Mouse (Mus musculus): Measurements from ENCODE around the gene Pacsin1. TPM values are rescaled to one million over a fixed set of nuclear protein-coding genes. Genes with fewer than 3 reads are reported as not detected.

Pacsin1 gene
- polyA plus RNA-seq, 1 experiment from 2014 or later = 6.1 TPM

GRCm38 (mm10) chr17:27656011-27656399 lies 696 bp downstream of the Pacsin1 start:
- Histone ChIP-seq H3K27me3 (replicated peaks; ENCODE audit: control insufficient read depth, insufficient read depth, low read length) (peaks cover 17% of the 10 kb centered on the region), H3K4me2 (ENCODE audit: low read depth, low read length) (peak overlapping the region; percentile 97), H3K27ac (replicated peaks; ENCODE audit: low read depth, low read length) (no peak overlapping the region), H3K36me3 (ENCODE audit: control insufficient read depth, insufficient read depth, low read length) (no peaks in the 10 kb centered on the region), H3K9ac (ENCODE audit: low read depth, low read length) (peak overlapping the region; percentile 58; the same call in 1 of the 2 replicates), H3K4me1 (ENCODE audit: control insufficient read depth, insufficient read depth, low read length) (peaks cover 13% of the 10 kb centered on the region), H3K9me3 (ENCODE audit: control insufficient read depth, low read length) (no peaks in the 10 kb centered on the region), H3K4me3 (ENCODE audit: low read depth, low read length) (peak overlapping the region; percentile 51)
- ATAC-seq (ENCODE audit: low read depth) (peak; percentile 62), DNase-seq (ENCODE audit: low spot score) (peak; percentile 64)
- 3% methylated on average over 9 of the region's 14 CpGs for WGBS

DNA sequence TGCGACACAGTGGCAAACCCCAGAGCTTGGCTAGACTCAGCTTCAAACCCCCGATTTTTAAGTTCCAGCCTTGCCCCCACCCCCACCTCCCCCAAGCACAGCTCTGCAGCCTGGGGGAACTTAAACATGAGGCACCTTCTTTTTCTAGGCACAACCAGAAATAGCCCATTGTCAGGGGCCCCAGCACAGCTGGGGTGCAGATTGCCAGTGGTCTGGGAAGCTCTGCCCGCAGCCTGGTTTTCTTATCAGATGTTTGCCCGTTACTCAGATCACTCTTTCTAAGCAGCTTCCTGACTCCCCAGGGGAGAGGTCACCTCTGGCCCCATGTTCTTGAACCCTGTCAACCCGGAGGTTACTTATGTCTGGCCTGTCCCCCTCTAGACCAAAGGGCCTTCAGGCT lies 1.1 kb downstream of the Pacsin1 start:
- peak overlapping the region; percentile 51 for H3K4me3 ChIP-seq (ENCODE audit: low read depth, low read length)
- no peaks in the 10 kb centered on the region for H3K36me3 ChIP-seq (ENCODE audit: control insufficient read depth, insufficient read depth, low read length)
- ATAC-seq (ENCODE audit: low read depth) (no peak), DNase-seq (ENCODE audit: low spot score) (no peak)
- no peak overlapping the region for H3K27ac ChIP-seq (replicated peaks; ENCODE audit: low read depth, low read length)
- H3K4me2 ChIP-seq (ENCODE audit: low read depth, low read length) = peak overlapping the region; percentile 97
- H3K4me1 ChIP-seq (ENCODE audit: control insufficient read depth, insufficient read depth, low read length) = peaks cover 13% of the 10 kb centered on the region
- 10% methylated on average over 5 of the region's 5 CpGs for WGBS
- no peak overlapping the region for H3K9ac ChIP-seq (ENCODE audit: low read depth, low read length)
- H3K9me3 ChIP-seq (ENCODE audit: control insufficient read depth, low read length) = no peaks in the 10 kb centered on the region
- H3K27me3 ChIP-seq (replicated peaks; ENCODE audit: control insufficient read depth, insufficient read depth, low read length) = peaks cover 17% of the 10 kb centered on the region

DNA sequence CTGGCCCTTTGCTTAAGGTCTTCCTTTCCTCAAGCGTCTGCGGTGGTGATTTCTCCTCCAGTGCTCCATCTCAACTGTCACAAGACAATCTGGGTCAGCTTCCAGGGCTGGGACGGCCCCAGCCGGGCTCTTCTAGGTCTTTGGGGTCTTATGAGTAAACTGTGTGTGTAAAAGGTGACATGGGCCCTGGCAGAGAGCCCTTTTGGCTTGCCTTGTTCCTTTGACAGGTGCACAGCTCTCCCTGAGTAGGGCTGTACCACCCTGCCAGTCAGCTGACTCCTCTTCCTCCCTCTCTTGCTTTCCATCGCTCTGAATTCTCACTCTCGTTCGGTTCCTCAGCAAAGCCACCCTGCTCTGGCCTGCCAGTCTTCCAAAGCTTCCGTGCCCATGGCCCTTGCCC lies 1.8 kb downstream of the Pacsin1 start:
- H3K4me1 ChIP-seq (ENCODE audit: control insufficient read depth, insufficient read depth, low read length) = peaks cover 13% of the 10 kb centered on the region
- peaks cover 17% of the 10 kb centered on the region for H3K27me3 ChIP-seq (replicated peaks; ENCODE audit: control insufficient read depth, insufficient read depth, low read length)
- H3K9ac ChIP-seq (ENCODE audit: low read depth, low read length) = no peak overlapping the region
- 75% methylated on average over 8 of the region's 8 CpGs for WGBS
- no peak overlapping the region for H3K27ac ChIP-seq (replicated peaks; ENCODE audit: low read depth, low read length)
- no peak overlapping the region for H3K4me2 ChIP-seq (ENCODE audit: low read depth, low read length)
- H3K4me3 ChIP-seq (ENCODE audit: low read depth, low read length) = no peak overlapping the region
- ATAC-seq (ENCODE audit: low read depth) (no peak), DNase-seq (ENCODE audit: low spot score) (no peak)
- no peaks in the 10 kb centered on the region for H3K9me3 ChIP-seq (ENCODE audit: control insufficient read depth, low read length)
- H3K36me3 ChIP-seq (ENCODE audit: control insufficient read depth, insufficient read depth, low read length) = no peaks in the 10 kb centered on the region

DNA sequence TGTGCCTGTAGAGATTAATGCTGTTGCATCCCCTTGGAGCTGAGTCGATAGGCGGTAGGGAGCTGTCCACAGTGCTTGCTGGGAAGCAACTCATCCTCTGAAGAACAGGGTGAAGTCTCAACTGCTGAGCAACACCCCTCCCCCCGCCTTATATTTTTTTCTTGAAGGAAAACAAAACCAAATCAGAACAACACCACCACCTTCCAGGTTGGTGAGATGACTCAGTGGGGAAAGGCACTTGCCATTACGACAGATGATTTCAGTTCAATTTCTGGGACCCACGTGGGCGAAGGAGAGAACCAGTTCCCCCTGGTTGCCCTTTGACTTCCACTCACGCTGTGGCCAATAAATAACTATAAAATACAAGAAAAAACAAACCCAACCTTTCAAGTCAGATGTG lies 3.5 kb downstream of the Pacsin1 start:
- Histone ChIP-seq H3K4me3 (ENCODE audit: low read depth, low read length) (no peak overlapping the region), H3K27me3 (replicated peaks; ENCODE audit: control insufficient read depth, insufficient read depth, low read length) (peaks cover 17% of the 10 kb centered on the region), H3K9me3 (ENCODE audit: control insufficient read depth, low read length) (no peaks in the 10 kb centered on the region), H3K4me2 (ENCODE audit: low read depth, low read length) (no peak overlapping the region), H3K27ac (replicated peaks; ENCODE audit: low read depth, low read length) (no peak overlapping the region), H3K9ac (ENCODE audit: low read depth, low read length) (no peak overlapping the region), H3K4me1 (ENCODE audit: control insufficient read depth, insufficient read depth, low read length) (peaks cover 13% of the 10 kb centered on the region), H3K36me3 (ENCODE audit: control insufficient read depth, insufficient read depth, low read length) (no peaks in the 10 kb centered on the region)
- WGBS = 65% methylated on average over 7 of the region's 7 CpGs
- ATAC-seq (ENCODE audit: low read depth) = no peak
- DNase-seq (ENCODE audit: low spot score) = no peak

DNA sequence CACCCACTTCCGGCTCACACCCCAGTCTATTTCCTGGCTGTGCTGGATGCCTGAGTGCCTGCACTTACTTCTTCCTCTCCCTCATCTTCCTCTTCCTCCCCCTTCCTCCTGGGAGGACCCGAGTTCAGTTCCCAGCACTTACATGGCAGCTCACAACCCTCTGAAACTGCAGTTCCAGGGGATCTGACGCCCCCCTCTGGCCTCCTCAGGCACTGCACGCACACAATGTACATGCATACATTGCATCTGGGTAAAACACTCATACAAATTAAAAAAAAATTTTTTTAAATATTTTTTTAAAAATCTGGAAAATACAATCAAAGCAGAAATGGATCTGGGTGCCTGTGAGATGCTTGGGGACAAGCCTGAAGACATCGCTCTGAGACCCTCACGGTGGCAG lies 16.4 kb downstream of the Pacsin1 start:
- Histone ChIP-seq H3K4me1 (ENCODE audit: control insufficient read depth, insufficient read depth, low read length) (no peaks in the 10 kb centered on the region), H3K9me3 (ENCODE audit: control insufficient read depth, low read length) (no peaks in the 10 kb centered on the region), H3K27me3 (replicated peaks; ENCODE audit: control insufficient read depth, insufficient read depth, low read length) (no peaks in the 10 kb centered on the region), H3K9ac (ENCODE audit: low read depth, low read length) (no peak overlapping the region), H3K27ac (replicated peaks; ENCODE audit: low read depth, low read length) (no peak overlapping the region), H3K36me3 (ENCODE audit: control insufficient read depth, insufficient read depth, low read length) (no peaks in the 10 kb centered on the region), H3K4me2 (ENCODE audit: low read depth, low read length) (no peak overlapping the region), H3K4me3 (ENCODE audit: low read depth, low read length) (no peak overlapping the region)
- ATAC-seq (ENCODE audit: low read depth) (no peak), DNase-seq (ENCODE audit: low spot score) (no peak)
- 79% methylated on average over 6 of the region's 6 CpGs for WGBS

GRCm38 (mm10) chr17:27673945-27674344 lies 18.6 kb downstream of the Pacsin1 start:
- no peak for ATAC-seq (ENCODE audit: low read depth)
- WGBS = 92% methylated on average over 7 of the region's 7 CpGs

GRCm38 (mm10) chr17:27675453-27675852 lies 20.1 kb downstream of the Pacsin1 start:
- Histone ChIP-seq H3K36me3 (ENCODE audit: control insufficient read depth, insufficient read depth, low read length) (no peaks in the 10 kb centered on the region), H3K9me3 (ENCODE audit: control insufficient read depth, low read length) (no peaks in the 10 kb centered on the region), H3K4me1 (ENCODE audit: control insufficient read depth, insufficient read depth, low read length) (no peaks in the 10 kb centered on the region), H3K27me3 (replicated peaks; ENCODE audit: control insufficient read depth, insufficient read depth, low read length) (no peaks in the 10 kb centered on the region), H3K9ac (ENCODE audit: low read depth, low read length) (no peak overlapping the region), H3K4me3 (ENCODE audit: low read depth, low read length) (no peak overlapping the region), H3K27ac (replicated peaks; ENCODE audit: low read depth, low read length) (no peak overlapping the region), H3K4me2 (ENCODE audit: low read depth, low read length) (no peak overlapping the region)
- WGBS = 62% methylated on average over 9 of the region's 9 CpGs
- ATAC-seq (ENCODE audit: low read depth) = no peak
- DNase-seq (ENCODE audit: low spot score) = no peak

More at GRCm38 (mm10) chr17:27673945-27674344, 18.6 kb downstream of the Pacsin1 start:
- DNase-seq (ENCODE audit: low spot score) = no peak
- Histone ChIP-seq H3K27me3 (replicated peaks; ENCODE audit: control insufficient read depth, insufficient read depth, low read length) (no peaks in the 10 kb centered on the region), H3K4me2 (ENCODE audit: low read depth, low read length) (no peak overlapping the region), H3K9me3 (ENCODE audit: control insufficient read depth, low read length) (no peaks in the 10 kb centered on the region), H3K36me3 (ENCODE audit: control insufficient read depth, insufficient read depth, low read length) (no peaks in the 10 kb centered on the region), H3K4me3 (ENCODE audit: low read depth, low read length) (no peak overlapping the region), H3K4me1 (ENCODE audit: control insufficient read depth, insufficient read depth, low read length) (no peaks in the 10 kb centered on the region), H3K27ac (replicated peaks; ENCODE audit: low read depth, low read length) (no peak overlapping the region), H3K9ac (ENCODE audit: low read depth, low read length) (no peak overlapping the region)

- WGBS = 69% methylated on average over 7 of the region's 7 CpGs
- H3K9me3 ChIP-seq (ENCODE audit: control insufficient read depth, low read length) = no peaks in the 10 kb centered on the region
- ATAC-seq (ENCODE audit: low read depth) (no peak), DNase-seq (ENCODE audit: low spot score) (no peak)
- H3K4me2 ChIP-seq (ENCODE audit: low read depth, low read length) = no peak overlapping the region
- H3K4me1 ChIP-seq (ENCODE audit: control insufficient read depth, insufficient read depth, low read length) = no peaks in the 10 kb centered on the region
- H3K9ac ChIP-seq (ENCODE audit: low read depth, low read length) = no peak overlapping the region
- H3K4me3 ChIP-seq (ENCODE audit: low read depth, low read length) = no peak overlapping the region
- H3K36me3 ChIP-seq (ENCODE audit: control insufficient read depth, insufficient read depth, low read length) = no peaks in the 10 kb centered on the region
- no peak overlapping the region for H3K27ac ChIP-seq (replicated peaks; ENCODE audit: low read depth, low read length)
- H3K27me3 ChIP-seq (replicated peaks; ENCODE audit: control insufficient read depth, insufficient read depth, low read length) = no peaks in the 10 kb centered on the region
Measured at GRCm38 (mm10) chr17:27676270-27676669, 21.0 kb downstream of the Pacsin1 start.

- Histone ChIP-seq H3K36me3 (ENCODE audit: control insufficient read depth, insufficient read depth, low read length) (no peaks in the 10 kb centered on the region), H3K4me1 (ENCODE audit: control insufficient read depth, insufficient read depth, low read length) (no peaks in the 10 kb centered on the region), H3K4me3 (ENCODE audit: low read depth, low read length) (no peak overlapping the region), H3K4me2 (ENCODE audit: low read depth, low read length) (no peak overlapping the region), H3K27me3 (replicated peaks; ENCODE audit: control insufficient read depth, insufficient read depth, low read length) (no peaks in the 10 kb centered on the region), H3K27ac (replicated peaks; ENCODE audit: low read depth, low read length) (no peak overlapping the region), H3K9ac (ENCODE audit: low read depth, low read length) (no peak overlapping the region), H3K9me3 (ENCODE audit: control insufficient read depth, low read length) (no peaks in the 10 kb centered on the region)
- 88% methylated on average over 5 of the region's 5 CpGs for WGBS
- DNase-seq (ENCODE audit: low spot score) = no peak
- no peak for ATAC-seq (ENCODE audit: low read depth)
Measured at GRCm38 (mm10) chr17:27677756-27678155, 22.4 kb downstream of the Pacsin1 start.
